Mouse (Mus musculus): Measurements from ENCODE around the gene Mgat4c.
"Not testable (repeated sequence)": the region's sequence is repeated elsewhere in the genome, so short reads cannot be mapped to it uniquely, and the experiment has no call there.

Mgat4c gene

DNA sequence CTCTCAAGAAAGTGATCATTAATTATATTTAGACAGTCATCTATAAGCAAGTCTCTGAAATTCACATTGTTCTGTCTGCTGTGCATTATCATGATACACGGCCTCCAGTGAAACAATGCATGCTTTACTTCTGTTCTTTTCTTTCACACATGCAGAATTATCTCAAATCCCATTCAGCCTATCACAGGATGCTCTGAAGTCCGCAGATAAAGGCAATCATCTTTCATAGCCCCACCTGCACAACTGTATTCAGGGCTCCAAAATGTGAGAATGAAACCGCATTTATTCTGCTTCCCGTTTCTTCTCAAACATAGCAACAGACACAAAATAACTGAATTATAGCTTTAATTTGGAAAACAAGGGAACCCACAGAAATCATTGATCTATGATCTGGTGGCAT is 446.1 kb downstream of the Mgat4c start:
- no peak for DNase-seq (ENCODE audit: low spot score)

DNA sequence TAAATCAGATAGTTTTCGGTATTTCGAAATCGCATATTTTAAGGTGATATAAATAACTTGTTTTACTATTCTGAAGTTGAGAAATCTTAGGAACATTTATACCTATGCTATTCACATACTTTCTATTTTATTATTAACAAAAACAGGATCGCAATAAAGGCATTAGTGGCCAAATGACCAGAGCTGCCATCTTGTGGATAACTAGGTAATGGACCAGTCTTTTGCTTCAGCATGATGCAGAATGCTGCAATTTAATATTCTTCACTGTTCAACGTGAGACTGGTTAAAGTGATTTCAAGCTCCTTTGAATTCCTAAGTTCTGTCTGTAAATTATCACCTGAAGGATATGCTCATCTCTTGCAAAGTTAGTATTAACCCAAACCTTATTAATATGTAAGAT is 473.6 kb downstream of the Mgat4c start:
- DNase-seq (ENCODE audit: low spot score): peak; percentile 29

DNA sequence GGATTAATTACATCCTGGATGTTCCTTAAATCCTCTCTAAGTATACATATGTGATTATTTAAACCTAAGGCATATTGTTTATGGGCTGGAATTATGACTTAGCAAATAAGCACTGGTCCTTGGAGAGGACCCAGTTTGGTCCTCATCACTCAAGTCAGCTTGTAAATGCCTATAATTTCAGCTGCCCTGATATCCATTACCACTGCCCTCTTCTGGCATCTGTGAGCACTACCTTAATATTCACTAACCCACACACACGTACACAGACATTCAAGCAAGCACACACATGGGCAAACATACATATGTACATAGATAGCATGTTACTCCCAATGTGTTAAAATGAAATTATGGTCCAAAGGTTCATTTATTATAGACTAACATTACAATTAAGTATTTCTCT is 474.6 kb downstream of the Mgat4c start:
- peak; percentile 18 for DNase-seq (ENCODE audit: low spot score)

DNA sequence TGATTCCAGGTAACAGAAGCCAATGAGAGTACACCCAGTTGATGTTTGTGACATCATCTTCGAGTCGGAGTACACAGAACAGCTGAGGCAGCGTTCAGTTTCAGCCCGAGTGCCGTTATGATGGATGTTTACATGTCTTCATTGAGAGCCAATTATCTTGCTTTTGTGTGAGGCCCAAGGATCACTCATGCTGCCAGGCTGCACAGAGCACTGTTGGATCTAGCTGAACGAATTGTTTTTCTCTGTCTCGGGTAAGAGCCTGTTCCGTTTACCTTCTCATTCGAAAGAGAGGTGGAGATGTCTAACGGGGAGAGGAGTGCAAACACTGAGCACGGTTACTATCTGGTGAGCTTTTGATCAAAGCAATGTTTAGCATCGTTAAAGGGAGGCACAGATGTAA is 477.5 kb downstream of the Mgat4c start:
- DNase-seq (ENCODE audit: low spot score): peak; percentile 8

DNA sequence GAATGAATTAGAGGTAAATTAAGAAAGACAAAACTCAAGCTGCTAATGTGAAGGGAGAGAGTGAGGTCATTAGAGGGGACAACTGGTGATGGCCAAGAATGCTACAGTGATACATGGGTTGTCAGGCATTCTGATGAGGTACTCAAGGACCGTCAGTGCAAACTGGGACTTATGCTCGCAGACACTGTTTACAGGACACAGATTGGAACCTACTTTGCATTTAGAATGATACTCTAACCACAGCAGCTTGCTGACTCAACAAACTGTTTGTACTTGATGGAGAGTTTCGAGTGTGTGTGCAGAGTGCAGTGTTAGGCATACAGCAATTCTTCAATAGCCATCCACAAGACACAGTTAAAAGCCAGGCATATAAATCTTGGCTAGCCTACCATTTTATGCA is 503.4 kb downstream of the Mgat4c start:
- DNase-seq (ENCODE audit: low spot score): no peak

DNA sequence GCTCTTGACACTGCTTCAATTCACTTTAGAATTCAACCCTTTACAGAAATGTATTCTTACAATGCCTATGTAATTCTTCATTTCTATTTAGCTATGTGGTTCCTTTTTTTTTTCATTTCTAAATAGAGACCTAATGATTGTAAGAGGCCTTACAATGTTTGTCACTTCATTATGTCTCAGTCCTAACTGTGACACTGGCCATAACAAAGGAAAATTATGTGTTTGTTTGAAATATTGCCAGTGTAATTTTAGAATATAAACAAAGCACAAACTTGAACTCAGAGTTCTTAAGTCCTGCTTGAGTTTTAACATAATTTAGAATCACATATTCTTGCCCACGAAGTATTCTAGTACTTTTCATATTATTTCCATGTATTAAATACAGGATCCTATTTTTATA is 510.4 kb downstream of the Mgat4c start:
- DNase-seq (ENCODE audit: low spot score): no peak

DNA sequence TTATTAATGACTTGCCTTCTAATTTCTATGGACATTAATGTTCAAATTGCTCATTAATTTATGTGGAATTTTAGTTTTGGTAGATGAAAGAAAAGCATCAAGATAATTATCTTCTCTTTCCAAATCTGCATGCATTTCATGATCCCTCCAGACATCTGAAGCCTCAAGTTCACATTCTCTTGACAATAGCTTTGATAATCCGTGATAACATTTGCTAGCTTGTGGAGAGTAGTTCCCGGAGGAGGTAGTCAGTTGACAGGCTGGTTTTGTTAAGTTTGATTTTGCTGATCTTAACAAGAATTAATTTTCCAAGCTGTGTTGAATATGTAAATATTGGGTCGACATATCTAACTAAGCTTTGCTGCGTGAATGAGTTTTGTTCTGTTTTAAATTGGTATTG is 515.6 kb downstream of the Mgat4c start:
- no peak for DNase-seq (ENCODE audit: low spot score)

DNA sequence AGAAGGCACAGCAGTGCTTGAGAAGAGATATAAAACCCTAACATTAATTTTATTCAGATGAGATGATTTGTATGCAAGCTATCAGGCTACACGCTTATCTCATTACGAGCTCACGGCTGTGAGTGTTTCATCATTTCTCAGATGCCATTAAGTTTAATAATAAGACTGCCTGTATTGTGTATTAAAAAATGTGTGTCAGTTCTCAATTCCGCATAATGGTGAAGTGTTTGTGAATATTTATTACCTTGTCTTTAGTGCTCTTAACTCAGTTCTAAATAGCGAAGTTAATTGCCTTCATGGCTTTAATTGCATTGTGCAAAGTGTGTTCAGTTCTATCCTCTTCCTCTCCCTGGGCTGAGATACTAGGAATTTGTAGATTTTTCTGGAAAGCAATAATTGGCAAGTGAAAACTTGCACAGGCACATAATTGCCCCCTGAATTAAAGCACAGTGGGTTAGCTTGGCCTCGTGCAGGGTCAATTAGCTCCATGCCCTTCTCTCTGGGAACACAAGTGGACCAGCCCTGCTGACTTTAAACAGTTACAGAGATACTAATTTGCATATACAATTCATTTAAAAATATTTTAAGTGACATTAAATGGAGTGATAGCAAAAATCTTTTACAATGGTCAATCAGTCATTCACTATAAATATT is 557.4 kb downstream of the Mgat4c start:
- DNase-seq (ENCODE audit: low spot score): no peak

DNA sequence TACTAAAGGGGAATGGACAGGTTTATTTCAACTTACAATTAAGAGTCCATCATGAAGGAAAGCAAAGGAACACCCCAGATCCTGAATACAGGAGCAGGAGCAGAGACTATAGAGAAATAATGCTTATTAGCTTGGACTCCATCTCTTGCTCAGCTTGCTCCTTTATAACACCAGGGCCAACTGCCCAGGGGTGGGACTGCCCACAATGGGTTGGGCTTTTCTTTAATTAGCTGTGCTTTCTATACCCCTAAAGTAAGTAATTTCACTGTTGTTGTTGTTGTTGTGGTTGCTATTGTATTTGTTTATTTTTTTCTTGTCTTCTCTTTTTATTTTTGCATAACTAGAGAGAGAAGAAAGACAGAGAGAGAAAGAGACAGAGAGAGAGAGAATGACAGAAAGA is 562.6 kb downstream of the Mgat4c start:
- no peak for DNase-seq (ENCODE audit: low spot score)

DNA sequence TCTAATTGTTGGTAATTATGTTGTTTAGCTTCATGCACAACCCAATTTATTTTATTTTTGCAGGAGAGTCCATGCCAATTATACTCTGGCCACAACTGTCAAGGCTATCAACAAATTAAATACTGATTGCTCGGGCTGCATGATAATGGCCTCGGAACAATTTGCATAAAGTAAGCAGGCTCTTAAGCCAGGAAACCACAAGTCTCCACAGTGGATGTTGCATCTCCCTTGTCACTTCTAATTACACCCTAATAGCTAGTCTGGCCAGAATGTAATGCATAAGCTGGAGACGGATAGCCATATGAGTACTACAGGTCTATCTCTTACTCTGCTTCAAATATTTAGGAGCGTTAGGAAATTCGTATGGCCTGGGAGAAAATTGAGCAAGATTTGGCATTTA is 563.3 kb downstream of the Mgat4c start:
- DNase-seq (ENCODE audit: low spot score): no peak

DNA sequence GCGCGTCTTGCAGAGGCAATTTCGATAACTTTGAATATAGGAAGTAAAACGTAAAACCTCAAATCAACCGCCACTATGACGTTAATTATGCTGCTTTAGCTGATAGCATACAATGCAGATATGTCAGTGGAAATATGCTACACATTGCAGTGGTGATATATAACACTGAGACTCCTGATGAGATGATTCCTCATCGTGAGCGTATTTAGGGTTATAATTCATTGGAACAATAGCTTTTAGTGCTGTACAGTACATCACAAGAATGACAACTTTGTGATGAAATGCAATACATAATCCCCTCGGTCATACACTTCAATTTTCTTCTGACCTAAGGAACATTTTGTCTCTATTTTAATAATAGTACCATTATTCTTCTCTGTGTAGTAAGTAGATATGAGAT is 564.0 kb downstream of the Mgat4c start:
- no peak for DNase-seq (ENCODE audit: low spot score)

DNA sequence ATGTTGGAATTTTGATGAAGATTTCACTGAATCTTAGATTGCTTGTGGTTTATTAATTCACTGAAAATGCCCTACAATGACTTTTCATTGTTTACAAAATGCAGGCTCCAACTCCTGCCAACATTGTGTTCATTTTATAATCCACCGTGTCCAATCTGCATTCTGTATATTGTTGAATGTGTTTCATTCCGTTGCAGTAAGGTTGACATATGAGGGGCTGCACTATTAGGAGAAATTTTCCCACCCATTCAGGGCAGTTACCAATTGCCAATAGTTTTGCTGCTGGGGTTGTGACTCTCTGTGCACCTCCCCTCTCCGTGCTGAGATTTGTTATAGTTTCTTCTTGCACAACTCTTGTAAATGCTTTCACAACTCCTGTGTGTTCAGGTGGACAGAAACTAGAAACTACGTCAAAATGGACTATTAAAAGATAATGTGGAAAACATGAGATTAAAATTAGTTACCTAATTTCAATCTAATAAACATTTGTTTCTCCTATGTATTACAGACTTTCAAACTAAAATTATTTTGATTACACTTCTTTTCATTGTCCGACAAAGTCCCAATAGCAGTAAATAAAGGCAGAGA is 627.7 kb downstream of the Mgat4c start:
- DNase-seq (ENCODE audit: low spot score): no peak

DNA sequence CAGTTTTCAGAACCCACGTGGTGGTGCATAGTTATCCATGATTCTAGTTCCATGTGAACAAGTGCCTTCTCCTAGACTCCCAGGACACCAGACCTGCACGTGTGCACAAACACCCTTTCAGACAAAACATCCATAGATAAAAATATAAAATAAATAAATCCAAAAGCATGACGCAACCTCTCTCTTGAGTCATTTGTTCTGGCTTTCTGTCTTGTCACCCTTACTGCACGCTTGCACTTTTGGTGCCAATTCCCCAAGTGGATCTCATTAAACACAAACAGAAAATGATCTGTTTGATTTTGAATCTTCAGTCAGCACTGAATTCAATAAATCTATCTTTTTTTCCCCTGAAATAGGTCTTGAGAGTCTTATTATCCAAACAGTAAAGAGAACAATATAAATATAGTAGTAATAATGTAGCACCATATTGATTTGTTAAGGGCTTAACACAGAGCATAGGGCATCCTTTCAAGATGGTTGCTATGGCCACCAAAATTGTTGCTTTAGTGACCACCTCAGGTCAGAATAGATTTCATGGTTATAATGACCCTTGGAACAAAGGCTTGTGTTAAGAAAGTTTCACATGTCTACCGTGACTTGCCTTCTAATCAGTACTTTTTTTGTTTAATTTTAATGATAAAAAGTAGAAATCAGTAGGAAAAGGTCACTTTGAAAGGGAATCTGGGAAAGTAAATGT is 684.5 kb downstream of the Mgat4c start:
- peak; percentile 52 for DNase-seq (ENCODE audit: low spot score)

DNA sequence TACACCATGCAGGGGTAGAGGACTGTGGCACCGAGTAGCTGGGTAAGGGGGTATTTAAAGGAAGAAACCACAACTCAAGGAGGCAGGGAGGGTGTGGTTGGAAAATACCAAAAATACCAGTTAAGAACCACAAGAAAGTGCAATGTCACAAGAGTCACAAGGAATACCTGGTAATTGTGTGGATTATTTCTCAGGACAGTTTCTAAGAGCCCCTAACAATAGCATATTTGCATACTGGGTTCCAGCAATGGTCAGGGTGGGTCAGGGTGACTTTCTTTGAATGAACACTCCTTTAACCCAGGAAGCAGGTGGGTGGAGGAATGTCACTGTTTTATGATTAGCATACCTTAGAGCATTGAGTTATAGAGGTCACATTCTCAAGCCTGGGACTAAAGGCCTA is 689.3 kb downstream of the Mgat4c start:
- no peak for DNase-seq (ENCODE audit: low spot score)

DNA sequence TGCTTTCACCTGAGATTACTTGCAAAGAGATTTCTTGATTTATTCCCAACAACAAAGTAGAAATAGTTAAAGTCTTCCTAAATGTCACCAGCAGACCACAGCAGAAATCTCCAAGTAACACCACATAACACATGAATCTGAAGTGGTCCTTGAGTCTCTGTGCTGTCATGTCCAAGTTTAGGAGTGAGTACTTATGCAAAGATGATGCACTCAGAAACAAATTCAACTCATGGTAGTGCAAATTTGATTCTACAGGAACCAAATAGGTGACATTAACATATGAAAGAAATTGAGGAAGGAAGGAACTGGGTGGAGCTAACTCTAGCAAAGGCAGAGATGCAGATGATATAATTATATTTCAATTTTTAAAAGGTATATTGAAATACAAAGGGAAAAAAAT is 690.8 kb downstream of the Mgat4c start:
- DNase-seq (ENCODE audit: low spot score): no peak

DNA sequence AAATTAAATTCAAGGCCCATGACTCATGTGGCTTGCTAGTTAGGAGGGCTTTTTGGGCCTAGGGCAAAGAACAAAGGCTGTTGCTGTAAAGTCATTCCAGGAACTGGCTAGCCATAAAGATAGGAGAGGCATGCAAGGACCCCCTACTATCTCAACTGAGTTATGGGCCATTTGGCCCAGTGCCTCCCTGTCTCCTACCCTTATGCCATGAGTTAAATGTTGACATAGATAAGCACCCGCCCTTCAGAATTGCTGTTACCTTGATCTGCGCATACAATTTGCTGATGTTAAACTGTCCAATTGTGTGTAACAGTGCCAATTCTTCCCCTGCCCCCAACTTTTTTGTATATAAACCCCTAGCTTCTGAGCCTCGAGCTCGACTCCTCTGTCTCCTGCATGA is 692.8 kb downstream of the Mgat4c start:
- no peak for DNase-seq (ENCODE audit: low spot score)

DNA sequence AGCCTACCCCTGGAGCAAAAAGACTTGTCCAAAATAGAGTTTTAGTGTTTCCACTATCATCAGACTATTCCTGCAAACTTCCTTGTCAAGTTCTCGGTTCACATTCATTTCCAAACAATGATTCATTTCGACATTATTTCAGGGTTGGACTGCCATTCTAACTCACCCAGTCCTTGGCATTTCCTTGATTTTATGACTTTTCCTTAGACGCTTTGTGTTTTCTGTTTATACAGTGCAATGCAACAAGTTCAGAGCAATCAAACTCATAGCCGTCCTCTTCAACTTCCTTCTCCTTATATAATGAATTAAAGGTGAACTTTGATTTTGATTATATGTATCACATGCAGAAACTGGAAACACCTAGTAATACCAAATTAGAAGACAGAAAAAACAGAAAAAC is 696.1 kb downstream of the Mgat4c start:
- DNase-seq (ENCODE audit: low spot score): no peak

DNA sequence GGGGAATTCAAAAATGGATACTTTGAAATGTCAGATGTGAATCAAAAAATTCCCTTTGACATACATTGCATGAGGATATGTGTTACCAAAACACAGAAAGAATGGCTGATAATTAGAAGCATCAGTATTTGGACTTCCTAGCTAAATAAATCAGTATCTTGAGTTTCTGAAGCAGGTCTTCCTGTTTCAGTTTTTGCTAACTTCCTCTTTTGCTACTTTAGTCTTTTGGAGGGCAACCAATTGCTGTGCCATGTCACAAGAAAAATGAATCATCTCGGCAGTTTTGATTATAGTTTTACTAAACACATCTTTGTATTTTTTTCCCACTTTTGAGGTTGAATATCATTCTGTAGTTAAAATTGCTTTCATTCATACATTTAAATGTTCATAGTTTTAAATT is 707.9 kb downstream of the Mgat4c start:
- DNase-seq (ENCODE audit: low spot score): no peak

DNA sequence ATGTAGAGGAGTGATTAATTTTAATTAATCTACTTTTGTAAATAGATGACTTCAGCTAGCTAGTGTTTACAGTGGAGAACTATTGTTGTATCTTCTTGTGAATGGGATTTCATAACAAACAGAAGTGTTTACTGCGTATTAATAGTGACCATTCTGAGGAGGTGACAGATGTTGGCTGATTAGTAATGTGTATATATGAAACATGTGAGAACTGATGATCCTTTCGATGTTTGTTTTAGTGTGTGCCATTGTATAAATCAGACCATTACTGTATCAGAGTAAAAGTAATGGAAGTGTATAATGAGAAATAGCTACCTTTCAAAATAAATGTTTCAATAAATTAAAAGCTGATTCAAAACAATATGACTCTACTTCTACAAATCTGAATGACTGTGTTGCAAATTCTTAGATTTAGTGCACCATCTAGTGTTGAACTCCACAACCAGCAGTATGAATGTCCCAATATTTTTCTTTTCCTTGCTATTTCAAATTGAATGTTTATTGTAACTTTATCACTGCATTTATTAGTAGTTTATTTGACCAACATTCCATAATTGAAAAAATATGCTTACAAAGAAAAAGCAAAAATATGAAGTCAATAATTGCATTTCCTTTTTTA is 736.5 kb downstream of the Mgat4c start:
- peak; percentile 15 for DNase-seq (ENCODE audit: low spot score)

DNA sequence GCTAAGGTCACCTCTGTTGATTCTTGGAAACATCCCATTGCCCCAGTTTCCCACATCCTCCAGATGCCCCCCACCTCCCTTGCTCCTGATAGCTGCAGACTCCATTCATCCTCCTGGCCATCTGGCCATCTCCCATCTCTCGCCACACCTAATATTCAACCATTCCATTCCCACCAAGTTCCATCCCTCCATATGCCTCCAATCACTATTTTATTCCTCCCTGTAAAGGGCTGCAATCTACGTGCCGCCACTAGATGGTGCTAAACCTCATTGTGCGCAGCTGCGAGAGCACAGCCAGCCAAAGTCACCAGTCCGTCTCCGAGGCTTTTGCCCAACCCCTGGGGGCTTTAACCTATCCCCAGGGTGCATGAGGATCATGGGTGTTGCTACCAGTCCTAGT is 753.8 kb downstream of the Mgat4c start:
- DNase-seq (ENCODE audit: low spot score): not testable (repeated sequence)

DNA sequence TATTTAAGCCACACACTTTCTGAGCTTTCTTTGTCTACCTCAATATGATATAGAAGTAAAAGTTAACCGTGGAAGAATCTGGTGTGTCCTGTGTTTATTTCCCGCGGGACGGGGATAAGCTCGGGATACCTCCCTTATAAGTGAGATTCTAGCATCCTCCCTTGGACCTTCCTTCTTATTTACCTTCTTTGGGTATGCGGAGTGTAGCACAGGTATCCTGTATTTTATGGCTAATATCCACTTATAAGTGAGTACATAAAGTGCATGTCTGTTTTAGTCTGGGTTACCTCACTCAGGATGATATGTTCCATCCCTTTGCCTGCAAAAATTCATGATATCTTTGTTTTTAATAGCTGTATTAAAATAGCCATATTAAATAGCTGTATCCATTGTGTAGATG is 754.2 kb downstream of the Mgat4c start:
- not testable (repeated sequence) for DNase-seq (ENCODE audit: low spot score)

All from embryo, embryonic 10 days (tissue).